Mouse (Mus musculus) G1E-ER4 (cell line): ENCODE data around the gene Mmrn2. TPM values are rescaled to one million over a fixed set of nuclear protein-coding genes. Genes with fewer than 3 reads are reported as not detected.

Experiments
- GATA1 ChIP-seq: IDR thresholded peaks from one replicate; pipeline ENCODE4 v1.8.0; 2012; ENCODE audit warnings: low read length, inconsistent platforms
- polyA plus RNA-seq: library from polyadenylated mRNA; stranded (reverse); fragments of >175 nt; gene quantifications from 2 replicates; pipeline ENCODE4 v1.2.3, GENCODE M21; 2012

Mmrn2 gene
- polyA plus RNA-seq, result 0.01 TPM in 1 of 2 replicates, not detected in the other

GRCm38 (mm10) chr14:34375415-34375904 is at the start of gene Mmrn2:
TSS of gene Mmrn2 (plus strand) at chr14:34375465.
- no peak for TF ChIP-seq GATA1

DNA sequence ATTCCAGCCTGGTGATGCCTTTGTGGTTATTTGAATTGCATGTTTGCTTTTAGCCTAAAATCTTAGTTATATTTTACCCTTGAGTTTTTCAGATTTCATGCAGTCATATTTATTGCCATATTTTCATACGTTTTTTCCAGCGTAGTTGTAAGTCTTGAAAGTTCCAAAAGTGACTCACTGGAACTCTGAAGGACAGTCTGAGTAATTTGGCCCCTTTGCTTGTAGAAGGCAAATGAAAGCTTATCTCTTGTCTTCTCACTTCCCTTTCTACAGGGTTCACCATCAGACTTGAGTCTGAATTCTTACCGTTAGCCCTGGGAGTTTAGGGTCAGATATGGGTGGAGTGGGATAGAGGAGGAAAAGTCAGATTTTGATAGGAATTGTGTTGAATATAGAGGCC is 48.7 kb upstream of the Mmrn2 start:
- TF ChIP-seq GATA1, result no peak

DNA sequence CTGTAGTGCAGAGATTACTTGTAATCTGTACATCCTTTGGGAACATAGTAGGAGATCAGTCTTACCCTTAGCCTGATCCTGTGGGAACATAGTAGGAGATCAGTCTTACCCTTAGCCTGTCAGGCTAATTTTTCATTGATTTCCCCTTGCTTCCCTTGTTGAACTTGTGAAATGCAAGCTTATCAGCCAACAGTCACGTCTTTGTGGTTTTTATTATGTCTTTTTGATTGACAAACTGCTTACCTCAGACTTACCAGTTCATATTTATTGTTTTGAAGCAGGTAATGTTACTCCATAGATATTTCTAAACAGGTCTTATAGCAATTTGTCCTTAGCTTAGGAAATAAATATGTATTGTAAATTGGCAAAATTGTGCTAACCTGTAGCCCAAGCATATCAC is 47.6 kb upstream of the Mmrn2 start:
- TF ChIP-seq GATA1, result no peak

DNA sequence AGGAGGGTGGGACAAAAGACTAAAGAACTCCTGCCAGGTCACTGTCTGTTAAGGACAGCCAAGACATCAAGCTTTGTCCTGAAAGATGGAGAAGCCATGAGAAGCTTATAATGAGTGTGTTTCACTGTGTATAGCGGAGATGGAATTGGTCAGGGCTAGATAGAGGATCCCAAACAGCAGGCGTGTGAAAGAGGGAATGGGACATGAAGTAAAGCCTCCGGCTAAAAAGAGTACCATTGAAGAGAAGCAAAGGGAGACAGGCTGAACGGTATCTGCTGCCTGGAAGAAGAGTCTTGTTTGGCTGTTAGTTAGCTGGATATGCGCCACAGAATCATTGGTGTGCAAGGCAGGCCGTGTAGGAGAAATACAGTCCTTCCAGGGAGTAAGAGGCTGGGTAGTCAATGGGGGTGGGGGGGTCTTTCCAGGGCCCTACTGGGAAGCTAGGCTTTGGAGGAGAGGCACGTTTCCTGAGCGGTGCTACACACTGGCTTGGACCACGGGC is 44.6 kb upstream of the Mmrn2 start:
- no peak for TF ChIP-seq GATA1

GRCm38 (mm10) chr14:34331886-34332285 is 43.4 kb upstream of the Mmrn2 start:
- TF ChIP-seq GATA1, result no peak

GRCm38 (mm10) chr14:34332476-34332875 is 42.8 kb upstream of the Mmrn2 start:
- no peak for TF ChIP-seq GATA1

- no peak for TF ChIP-seq GATA1
Measured at GRCm38 (mm10) chr14:34339446-34339845, 35.8 kb upstream of the Mmrn2 start.

GRCm38 (mm10) chr14:34341993-34342392 is 33.3 kb upstream of the Mmrn2 start:
- no peak for TF ChIP-seq GATA1

DNA sequence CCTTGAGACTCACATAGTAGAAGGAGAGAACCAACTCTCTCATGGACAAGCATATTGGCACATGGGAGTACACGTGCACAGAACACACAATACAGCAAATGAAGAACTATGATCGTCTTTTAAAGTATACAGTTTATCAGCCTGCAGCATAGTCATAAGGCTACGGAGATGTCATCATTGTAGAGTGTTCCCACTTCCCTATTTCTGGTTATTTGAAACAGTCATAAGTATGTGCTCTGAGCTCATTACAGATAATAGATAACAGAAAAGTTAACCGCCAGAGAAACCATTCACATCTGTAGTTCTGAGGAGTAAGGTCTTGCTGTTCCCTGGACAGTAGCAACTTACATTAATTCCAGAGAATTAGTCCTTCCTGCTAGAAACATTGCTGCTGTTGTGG is 32.2 kb upstream of the Mmrn2 start:
- no peak for TF ChIP-seq GATA1

- TF ChIP-seq GATA1, result no peak
Measured at GRCm38 (mm10) chr14:34344361-34344760, 30.9 kb upstream of the Mmrn2 start.

DNA sequence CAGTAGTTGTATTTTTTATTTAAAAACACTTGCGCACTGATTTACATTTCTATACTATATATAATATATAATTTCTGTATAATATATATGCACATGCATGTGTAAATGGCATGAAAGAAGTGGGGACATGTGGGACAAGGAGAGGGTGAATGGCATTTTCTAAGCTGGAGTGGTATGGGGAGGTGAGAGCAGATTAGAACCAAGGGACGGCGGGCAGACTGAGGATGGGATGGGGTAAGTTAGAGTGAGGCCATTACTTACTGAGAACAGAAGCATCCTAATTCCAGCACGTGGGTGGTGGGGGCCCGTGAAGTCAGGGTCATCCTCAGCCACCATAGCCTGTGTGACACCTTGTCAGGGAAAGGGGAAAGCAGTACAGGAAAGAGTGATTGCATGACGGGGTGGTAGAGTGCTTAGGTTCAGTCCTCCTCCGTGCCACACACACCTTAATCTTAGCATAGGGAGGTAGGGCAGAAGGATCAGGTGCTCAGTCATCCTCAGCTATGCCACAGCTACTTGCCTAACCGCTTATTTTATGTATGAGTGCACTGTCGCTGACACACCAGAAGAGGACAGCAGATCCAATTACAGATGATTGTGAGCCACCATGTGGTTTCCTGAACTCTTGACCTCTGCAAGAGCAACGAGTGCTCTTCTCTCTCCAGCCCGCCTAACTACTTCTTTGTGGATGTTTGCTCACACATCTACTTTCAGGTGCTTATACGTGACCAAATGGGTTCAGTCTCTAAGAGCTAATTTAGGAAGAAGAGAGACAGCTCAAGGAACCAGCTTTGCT is 29.3 kb upstream of the Mmrn2 start:
- no peak for TF ChIP-seq GATA1

DNA sequence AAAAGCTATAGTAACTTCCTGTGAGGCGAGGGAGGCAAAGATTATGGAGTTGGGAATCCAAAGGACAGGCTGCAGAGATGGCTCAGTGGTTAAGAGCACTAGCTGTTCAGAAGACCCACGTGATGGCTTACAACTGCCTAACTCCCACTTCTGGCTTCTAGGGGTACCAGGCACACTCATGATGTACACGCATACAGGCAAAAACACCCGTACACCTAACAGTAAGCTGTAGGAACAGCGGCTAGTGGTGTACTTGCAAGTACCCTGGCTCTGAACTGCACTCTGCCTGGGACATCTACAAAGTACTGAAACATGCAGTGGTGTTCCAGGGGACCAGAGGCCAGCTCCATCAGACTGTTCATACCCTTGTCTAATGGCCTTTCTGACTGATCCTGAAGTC is 28.2 kb upstream of the Mmrn2 start:
- no peak for TF ChIP-seq GATA1

DNA sequence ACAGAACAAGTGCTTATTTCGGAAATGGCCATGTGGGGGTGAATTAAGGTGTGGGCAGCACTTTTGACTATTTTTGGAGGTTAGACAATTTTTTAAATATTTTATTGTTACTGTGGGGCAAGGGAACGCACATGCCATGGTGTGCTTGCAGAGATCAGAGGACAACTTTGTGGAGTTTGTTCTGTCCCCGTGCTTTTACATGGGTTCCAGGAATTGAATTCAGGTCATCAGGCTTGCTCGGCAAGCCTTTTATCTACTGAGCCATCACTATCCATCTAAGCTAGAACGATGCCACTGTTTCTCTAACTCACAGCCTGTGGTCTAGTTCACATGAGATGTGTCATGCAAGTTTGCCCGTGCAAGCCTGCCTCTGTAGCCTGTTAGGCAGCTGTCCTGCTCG is 27.0 kb upstream of the Mmrn2 start:
- TF ChIP-seq GATA1, result no peak

DNA sequence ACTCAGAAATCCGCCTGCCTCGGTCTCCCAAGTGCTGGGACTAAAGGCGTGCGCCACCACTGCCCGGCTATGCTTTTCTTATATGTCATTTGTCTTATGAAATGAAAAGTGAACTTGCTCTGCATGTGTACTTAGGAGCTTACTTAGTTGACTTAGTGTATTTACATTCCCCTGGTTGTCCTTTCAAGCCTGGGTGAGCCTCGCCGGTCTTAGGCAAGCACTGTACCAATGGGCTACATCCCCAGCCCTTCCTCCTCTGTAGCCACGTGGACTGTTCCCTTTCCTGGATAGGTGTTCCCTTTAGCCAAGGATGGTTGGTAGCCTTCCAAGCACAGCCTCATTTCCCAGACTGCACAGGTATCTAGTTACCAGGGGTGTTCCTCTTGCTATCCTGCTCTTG is 26.3 kb upstream of the Mmrn2 start:
- no peak for TF ChIP-seq GATA1

GRCm38 (mm10) chr14:34351660-34352059 is 23.6 kb upstream of the Mmrn2 start:
- no peak for TF ChIP-seq GATA1

GRCm38 (mm10) chr14:34352523-34352922 is 22.7 kb upstream of the Mmrn2 start:
- TF ChIP-seq GATA1, result no peak

DNA sequence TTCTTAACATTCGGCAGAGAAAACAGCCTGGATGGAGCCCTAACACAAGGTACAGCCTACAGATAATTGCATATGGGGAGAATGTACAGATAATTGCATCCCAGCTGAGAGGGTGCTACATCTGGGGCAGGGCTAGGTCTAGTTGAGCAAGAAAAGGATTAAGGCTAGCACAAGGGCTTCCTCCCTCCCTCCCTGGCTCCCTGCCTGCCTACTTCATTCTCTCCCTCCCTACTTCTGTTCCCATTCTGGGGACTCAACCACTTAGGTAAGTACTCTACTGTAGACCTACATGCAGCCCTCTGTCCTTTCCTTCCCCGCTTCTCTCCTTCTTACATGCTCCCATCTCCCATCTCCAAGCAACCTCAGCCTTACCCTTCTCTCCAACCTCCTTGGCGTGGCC is 21.9 kb upstream of the Mmrn2 start:
- no peak for TF ChIP-seq GATA1
